Mouse (Mus musculus) colon, adult 2 months (tissue): Measurements from ENCODE around the gene Kcnmb1. TPM values are rescaled to one million over a fixed set of nuclear protein-coding genes. Genes with fewer than 3 reads are reported as not detected.

Experiments
- polyA plus RNA-seq: library from polyadenylated mRNA; depleted of rRNA; stranded (reverse); fragments of >200 nt; gene quantifications from 2 replicates; pipeline ENCODE4 v1.2.3, GENCODE M21; 2012; rRNA removed

Gene Kcnmb1
- 5.1 and 5.2 TPM in 2 replicates for polyA plus RNA-seq

GRCm38 (mm10) chr11:33962688-33963407, at the start of gene Kcnmb1:
Gene Kcnmb1, plus strand, starts transcription at chr11:33963013.

GRCm38 (mm10) chr11:33992938-33993337, 30.1 kb downstream of the Kcnmb1 start, which contains the start of gene Kcnip1:
Gene Kcnip1, minus strand, starts transcription at chr11:33993152.

Other genes with a start within 250 kb of the Kcnmb1 start
- 1.5 TPM in 2 replicates for gene Kcnip1, start 30.1 kb downstream of the Kcnmb1 start, polyA plus RNA-seq
- 1.6 and 2.0 TPM in 2 replicates for gene Lcp2, start 83.9 kb downstream of the Kcnmb1 start, polyA plus RNA-seq
- not detected in 2 replicates for gene 4930469K13Rik, start 135.5 kb downstream of the Kcnmb1 start, polyA plus RNA-seq
- not detected in 2 replicates for gene Foxi1, start 245.1 kb downstream of the Kcnmb1 start, polyA plus RNA-seq